Mouse (Mus musculus): Measurements from ENCODE around the gene Clasp2.

The Clasp2 gene

DNA sequence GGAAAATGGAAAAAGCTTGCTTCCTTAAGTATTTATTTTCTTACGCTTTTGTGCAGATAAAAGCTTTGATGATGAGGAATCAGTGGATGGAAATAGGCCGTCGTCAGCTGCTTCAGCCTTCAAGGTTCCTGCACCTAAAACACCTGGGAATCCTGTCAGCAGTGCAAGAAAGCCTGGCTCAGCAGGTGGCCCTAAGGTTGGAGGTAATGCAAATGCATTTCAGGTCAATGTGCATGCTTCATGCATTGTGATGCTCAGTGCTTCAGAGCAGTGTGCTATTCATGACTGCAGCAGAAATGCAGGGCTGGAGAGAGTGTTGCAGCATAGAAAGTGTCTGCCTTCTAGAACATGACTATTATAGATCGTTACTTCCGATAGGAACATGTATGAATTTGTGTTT is 71.8 kb downstream of the Clasp2 start:
- no peak for DNase-seq (ENCODE audit: extremely low read depth, insufficient read length, low spot score)

DNA sequence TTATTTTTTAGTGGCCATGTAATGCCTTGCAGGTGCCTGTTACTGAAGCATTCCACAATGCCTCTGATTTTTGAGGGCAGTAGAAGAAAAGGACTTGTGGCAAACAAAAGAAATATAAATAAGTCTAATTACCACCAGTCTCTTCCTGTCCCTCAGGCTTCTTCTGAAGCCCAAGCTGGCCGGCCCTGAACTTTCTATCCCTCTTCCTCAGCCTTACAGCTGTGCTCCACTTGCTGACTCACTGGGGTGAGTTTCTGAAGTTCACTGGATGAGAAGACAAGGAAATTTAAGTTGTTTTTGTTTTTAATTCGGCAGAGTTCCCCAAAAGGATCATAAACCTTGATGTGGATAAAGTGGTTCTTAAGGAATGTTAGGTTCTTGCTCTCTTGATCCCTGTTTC is 74.6 kb downstream of the Clasp2 start:
- DNase-seq (ENCODE audit: extremely low read depth, insufficient read length, low spot score) = no peak

DNA sequence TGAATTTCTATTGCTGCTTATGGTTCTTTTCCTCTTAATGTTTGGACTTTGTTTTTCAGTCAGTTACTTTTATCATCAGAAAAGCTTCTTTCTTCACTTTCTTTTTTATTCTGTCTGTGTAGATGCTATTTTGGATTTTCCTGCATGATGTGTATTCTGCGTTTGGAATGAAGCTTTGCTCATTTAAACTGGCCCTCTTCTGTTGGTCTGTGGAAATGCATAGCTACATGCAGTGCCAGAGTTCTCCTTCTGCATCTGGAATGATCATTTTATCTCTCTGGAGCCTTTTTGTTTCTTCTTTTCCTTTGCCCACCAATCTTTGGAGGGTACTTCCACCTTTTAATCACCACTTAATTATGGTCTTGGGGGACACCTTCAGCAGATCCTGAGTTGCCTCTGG is 80.9 kb downstream of the Clasp2 start:
- no peak for DNase-seq (ENCODE audit: extremely low read depth, insufficient read length, low spot score)

DNA sequence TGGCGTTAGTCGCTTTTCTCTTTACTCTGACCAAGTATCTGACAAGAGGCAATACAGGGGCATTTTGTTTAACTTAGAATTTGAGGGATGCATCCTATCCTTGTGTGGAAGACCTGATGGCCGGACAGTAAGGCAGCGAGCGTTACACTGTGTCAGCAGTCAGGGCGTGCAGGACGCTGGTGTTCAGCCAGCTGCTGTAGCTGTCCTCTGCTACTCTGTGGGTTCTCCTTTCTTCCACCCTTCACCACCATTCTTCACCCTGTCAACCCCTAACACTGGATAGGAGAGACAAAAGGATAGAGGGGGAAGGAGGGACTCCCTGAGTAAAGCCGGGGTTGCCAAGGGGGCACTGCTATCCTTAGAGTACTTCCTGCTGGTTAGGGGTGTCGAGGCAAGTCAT is 87.4 kb downstream of the Clasp2 start:
- DNase-seq (ENCODE audit: extremely low read depth, insufficient read length, low spot score) = no peak

DNA sequence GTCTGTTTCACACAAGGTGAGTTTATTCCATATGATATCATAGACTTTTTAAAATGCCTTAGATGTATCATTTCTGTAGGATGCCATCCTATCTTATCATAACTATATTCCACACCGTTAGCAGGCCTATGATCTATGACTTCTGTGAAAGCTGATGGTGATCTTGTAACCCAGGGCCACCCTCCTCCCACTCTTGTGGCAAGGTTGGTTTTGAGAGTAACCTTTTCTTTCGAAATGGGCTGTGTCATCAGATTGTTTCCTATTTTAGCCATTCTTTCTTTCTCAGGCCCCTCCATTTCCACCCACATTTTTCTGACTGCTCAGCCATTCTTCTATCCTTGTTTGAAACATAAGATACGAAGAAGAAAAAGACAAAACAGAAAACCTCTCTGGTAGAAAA is 88.9 kb downstream of the Clasp2 start:
- no peak for DNase-seq (ENCODE audit: extremely low read depth, insufficient read length, low spot score)

DNA sequence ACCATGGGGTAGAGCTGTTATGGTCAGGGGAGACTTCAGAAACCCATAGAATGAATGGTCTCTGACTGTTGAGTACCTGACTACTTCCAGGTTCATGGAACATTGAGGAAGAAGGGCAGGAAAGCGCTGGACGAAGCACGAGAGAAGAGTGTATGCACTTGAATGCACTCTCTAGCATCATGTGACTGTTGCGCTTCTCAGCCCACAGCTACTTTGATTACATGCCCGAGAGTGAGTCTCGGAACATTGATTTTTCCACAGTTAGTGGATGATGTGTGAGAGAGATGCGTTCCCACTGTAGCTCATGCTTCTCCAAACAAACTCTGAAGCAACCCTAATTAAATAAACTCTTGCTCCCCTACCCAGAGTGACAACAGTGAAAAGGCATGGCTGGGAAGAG is 92.2 kb downstream of the Clasp2 start:
- no peak for DNase-seq (ENCODE audit: extremely low read depth, insufficient read length, low spot score)

DNA sequence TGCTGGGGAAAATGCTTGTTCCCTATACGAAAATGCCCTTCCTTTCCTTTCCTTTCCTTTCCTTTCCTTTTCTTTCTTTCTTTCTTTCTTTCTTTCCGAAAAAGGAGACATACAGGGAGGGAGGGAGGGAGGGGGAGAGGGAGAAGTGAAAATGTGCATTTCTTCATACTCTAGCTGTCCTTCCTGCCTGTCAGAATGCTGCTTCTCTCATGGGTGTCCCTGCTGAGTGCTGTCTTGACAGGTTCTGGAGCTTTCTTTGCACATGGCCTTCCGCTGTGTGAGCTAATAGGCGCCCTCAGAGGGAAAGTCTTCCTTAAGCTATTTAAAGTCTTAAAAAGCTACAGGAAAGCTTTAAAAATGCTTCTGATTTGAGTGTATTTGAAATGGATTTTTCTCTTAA is 95.7 kb downstream of the Clasp2 start:
- DNase-seq (ENCODE audit: extremely low read depth, insufficient read length, low spot score) = no peak

DNA sequence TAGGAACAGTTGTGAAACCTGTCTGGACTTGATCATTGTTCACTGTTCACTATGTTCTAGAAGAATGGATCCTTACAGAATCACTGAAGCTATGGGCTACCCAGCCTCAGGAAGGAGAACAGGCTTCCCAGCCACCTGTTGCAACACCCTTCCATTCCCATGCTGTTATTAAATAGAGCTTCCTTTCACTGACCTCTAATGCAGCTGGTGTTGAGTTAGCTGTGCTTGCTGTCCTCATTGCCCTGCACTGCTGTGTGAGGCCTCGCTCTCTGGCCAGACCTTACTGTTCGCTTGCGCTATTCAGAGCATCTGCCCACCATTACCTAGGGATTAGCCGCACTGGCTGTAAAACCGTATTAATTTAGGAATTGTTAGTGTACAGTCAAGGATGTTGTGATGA is 96.2 kb downstream of the Clasp2 start:
- no peak for DNase-seq (ENCODE audit: extremely low read depth, insufficient read length, low spot score)

DNA sequence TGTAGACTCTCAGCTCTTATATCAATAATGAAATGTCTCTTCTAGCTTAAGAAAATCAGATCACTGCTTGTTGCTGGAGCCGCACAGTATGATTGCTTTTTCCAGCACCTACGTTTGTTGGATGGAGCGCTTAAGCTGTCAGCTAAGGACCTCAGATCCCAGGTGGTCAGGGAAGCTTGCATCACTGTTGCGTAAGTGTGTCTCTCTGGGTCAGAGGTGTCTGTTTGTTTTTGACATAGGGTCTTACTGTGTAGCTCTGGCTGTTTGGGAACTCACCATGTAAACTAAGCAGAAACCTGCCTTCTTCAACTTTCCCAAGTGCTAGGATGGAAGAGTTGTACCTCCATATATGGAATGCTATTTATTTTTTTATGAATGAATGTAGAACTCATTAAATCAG is 102.8 kb downstream of the Clasp2 start:
- DNase-seq (ENCODE audit: extremely low read depth, insufficient read length, low spot score) = no peak

DNA sequence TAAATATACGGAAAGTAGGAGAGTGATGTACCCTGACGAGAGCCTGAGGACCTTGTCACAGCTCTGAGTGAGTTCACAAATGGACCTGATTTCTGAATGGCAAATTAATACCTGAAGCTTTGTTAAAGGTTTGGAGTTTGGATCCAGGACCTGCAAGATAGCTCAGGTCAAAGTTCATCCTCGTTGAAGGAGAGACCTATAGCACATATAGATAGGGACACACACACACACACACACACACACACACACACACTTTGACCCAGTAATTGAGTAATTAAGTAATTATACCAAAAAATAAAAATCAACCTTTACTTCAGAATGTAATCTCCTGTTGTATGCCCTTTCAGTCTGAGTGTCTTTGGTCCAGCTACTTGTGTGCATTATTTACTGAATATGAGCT is 114.2 kb downstream of the Clasp2 start:
- DNase-seq (ENCODE audit: extremely low read depth, insufficient read length, low spot score) = no peak

DNA sequence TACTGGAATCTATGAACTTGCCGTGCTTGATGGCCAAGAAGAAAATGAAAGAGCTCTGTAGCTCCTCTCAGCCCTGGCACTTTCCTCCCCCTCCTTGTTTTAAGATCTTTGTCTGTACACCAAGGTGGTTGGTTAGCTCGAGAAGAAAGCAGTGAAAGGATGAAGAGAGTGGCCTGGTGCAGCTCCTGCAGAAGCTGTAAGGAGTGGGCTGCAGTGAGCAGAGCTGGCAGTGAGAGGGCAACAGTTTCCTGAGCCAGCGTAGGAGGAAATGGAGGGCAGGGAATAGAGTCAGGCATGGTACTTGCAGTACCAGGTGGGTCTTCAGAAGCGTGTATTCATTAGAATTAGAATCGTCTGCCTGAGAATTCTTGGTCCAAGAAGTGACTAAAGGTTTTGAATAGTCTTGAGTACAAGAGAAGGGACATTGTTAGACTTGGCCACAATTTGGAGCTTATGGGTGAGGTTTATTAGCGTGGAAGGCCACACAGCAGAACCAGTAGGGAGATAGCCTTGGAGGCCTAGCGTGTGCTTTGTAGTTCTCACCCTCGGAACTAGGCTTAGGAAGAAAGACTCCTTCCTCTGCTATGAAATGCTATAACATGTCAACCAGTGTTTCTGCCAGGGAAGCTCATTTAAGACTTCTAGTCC is 116.1 kb downstream of the Clasp2 start:
- DNase-seq (ENCODE audit: extremely low read depth, insufficient read length, low spot score) = no peak

DNA sequence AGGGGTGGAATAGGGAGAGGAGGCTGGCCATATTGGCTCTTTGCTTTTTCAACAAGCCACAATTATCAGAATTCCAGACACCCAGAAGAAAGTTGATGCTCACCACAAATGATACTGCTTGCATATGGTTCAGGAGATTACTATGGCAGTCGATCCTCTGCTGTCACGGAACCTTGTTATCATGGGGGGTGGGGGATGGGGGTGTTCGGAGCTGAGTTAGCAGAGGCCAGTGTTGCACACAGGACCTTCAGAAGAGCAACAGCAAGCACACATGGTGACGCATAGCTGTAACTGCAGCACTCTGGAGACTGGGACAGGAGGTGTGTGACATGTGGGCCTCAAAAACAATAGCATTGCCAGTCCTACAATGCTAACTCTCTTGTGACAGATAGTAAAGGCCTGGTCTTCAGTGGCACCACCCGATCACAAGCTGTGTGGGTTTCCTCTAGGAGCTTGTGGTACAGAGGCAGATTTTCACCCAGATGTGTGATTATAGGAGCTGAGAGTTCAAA is 116.7 kb downstream of the Clasp2 start:
- no peak for DNase-seq (ENCODE audit: extremely low read depth, insufficient read length, low spot score)

DNA sequence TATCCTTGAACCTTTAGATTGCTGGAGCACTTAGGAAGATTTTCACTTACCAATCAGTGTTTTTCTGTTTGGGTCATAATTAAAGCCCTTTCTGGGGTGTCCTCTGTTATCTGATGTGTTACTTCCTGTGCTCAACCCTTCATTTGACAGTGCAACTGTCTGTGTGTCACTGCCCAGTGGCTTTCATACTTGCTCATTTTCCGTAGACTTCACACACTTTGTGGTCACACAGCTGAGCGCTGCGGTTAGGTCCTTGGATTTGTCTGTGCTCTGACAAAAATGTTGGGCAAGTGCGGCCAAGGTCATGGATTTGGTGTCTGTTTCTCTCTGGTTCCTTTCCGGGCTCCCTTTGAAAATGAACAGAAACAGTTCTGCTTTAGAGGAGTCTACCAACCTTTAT is 118.1 kb downstream of the Clasp2 start:
- DNase-seq (ENCODE audit: extremely low read depth, insufficient read length, low spot score) = peak; percentile 39

DNA sequence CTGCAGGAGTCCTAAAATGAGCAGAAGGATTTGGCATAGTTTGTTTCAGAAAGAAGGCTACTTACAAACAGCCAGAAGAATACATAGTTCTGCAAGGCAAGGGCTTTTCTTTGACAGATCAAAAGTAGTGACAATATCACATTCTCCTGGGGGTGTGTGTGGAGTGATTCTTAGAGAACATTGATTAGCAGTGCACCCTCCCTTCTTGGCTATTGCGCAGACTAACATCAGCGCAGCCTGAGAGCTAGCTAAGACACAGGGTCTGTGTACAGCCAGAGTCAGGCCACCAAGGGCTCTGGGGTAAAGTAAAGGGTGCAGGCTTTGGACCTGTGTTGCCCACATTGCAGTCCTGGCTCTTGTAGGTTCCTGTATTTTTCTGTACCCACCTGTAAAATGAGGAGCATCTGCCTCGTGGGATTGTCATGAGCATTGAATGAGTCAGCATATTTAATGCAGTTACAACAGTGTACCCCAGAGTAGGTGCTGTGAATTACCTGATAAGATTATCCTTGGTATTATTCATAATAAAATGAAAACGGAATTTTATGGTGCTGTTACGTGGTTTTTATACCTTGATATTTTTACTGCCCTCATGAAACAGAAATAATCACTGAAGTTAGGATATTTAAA is 122.2 kb downstream of the Clasp2 start:
- no peak for DNase-seq (ENCODE audit: extremely low read depth, insufficient read length, low spot score)

DNA sequence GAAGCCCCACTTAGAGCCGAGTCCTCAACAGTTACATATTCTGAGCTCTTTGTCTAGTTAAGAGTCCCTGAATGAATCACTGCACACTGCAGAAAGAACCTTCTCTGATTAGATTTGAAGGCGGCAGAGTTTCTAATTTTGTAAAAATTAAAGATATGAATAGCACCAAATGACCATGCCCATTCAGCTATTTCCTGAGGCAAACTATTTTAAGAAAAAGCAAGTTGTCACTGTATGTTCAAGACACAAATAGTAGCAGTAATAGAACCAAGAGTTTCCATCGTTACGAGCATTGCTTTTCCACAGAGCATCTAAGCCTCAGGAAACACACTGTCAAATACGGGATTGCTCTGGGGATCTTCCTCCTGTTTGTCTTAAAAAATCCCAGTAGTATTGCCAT is 126.7 kb downstream of the Clasp2 start:
- no peak for DNase-seq (ENCODE audit: extremely low read depth, insufficient read length, low spot score)

DNA sequence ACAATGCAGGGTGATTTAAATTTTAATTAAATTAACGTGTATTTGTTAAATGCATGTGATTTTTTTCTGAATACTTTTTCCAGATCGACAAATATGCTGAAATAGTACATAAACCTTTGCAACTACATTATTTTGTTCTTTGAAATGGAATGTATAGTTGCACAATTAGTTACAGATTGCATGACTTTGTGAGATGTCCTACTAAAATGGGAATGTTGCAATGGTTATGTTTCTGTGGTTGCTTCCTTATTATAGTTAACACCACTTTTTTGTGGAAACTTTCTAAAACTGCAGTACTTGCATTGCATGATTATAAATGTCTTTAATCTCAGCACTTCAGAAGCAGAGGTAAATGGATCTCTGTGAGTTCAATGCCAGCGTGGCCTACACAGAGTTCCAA is 153.6 kb downstream of the Clasp2 start:
- DNase-seq (ENCODE audit: extremely low read depth, insufficient read length, low spot score) = no peak

DNA sequence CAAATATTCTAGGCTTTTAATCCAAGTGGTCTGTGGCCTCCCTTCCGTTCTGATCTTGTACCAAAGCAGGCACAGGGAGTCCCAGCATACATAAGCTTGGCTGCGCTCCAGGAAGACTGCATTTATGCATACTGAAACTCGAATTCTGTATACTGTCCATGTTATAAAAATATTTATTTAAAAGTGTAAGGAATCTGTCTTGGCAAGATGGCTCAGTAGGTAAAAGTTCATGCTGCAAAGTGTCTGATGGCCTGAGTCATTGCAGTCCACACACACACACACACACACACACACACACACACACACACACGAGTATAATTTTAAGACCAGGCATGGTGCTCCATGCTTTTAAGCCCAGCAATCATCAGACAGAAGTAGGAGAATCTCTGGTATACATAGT is 161.9 kb downstream of the Clasp2 start:
- DNase-seq (ENCODE audit: extremely low read depth, insufficient read length, low spot score) = no peak

DNA sequence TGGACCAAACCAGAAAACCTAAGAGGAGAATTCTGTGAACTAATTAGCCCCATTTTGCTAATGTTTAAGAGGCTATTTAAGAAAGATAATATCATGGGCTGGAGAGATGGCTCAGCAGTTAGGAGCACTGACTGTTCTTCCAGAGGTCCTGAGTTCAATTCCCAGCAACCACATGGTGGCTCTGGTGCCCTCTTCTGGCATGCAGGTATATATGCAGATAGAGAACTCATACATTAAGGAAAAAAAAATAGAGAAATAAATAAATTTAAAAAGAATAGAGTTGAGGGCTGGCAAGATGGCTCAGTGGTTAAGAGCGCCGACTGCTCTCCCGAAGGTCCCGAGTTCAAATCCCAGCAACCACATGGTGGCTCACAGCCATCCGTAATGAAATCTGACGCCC is 163.0 kb downstream of the Clasp2 start:
- peak; percentile 19 for DNase-seq (ENCODE audit: extremely low read depth, insufficient read length, low spot score)

DNA sequence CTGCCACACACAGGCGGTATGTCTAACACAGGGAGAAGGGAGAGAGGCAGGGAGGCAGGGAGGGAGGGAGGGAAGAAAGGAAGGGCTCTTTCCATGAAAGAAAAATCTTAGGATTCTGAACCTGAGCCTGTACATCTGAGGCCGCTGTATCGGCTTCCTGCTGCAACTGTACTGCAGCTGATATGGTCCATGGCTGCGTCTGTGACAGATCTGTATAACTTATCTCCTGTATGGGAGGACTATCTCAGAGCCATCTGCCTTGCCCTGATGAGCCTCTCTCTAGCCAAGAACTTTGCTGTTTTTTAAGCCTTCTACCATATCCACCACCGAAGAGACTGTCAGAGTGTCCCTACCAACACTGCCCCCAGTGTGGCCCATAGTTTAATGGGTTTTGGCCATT is 174.5 kb downstream of the Clasp2 start:
- no peak for DNase-seq (ENCODE audit: extremely low read depth, insufficient read length, low spot score)

DNA sequence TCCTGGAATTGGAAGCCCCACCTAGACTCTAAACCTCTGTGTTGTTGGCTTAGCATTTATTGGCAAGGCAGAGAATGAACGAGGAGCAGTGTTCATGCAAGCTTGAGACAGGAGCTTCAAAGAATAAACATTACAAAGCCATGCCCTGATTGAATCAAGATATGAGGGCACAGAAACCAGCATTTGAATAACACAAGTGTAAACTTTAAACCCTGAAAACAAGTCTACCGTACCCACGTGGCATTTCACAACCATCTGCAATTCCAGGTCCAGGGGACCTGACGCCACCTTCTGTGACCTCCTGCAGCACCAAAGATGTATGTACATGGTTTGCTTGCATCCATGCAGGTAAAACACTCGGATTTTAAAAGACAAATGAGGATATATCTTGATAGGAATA is 181.4 kb downstream of the Clasp2 start:
- no peak for DNase-seq (ENCODE audit: extremely low read depth, insufficient read length, low spot score)

DNA sequence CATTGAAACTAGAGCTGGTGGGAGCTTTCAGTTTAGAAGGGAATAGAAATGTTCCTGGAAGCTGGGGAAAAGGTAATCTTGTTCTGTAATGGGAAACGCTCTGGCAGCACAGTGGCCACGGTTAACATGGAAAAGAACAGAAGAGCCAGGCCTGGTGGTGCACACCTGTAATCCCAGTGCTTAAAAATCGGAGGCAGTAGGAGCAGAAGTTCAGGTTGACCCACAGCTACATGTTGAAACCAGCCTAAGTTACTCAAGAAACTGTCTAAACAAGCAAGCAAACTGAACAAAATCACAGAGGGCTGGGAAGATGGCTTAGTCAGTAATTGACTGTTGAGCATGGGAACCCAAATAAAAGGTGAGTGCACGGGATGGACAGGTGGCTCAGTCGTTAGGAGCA is 183.6 kb downstream of the Clasp2 start:
- DNase-seq (ENCODE audit: extremely low read depth, insufficient read length, low spot score) = no peak

DNA sequence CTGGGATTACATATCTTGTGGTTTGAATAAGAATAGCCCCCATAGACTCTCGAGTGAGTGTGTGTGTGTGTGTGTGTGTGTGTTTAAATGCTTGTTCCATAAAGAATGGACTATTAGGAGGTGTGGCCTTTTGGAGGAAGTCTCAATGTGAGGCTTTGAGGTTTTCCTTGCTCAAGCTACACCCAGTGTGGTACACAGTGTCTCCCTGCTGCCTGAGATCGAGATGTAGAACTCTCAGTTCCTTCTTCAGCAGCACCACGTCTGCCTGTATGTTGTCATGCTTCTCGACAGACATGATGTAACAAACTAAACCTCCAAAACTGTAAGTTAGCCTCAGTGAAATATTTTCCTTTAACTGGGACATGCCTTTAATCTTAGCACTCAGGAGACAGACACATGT is 187.3 kb downstream of the Clasp2 start:
- no peak for DNase-seq (ENCODE audit: extremely low read depth, insufficient read length, low spot score)

DNA sequence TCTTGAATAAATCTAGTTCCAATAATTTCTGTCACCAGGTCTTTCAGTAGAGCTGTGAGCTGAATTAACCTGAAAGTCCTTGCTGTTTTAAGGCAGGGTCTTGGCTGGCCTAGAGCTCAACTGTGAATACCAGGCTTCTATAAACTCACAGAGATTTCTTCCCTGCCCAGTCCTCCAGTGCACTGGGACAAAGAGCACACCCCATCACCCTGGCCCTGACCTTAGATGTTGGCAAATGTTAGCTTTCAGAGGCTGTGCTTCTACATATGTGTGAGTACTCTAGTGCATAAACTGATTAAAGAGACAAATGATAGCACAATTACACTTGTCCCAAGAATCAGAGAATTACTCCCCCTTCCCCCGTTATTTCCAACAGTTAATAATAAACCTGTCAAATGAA is 188.4 kb downstream of the Clasp2 start:
- DNase-seq (ENCODE audit: extremely low read depth, insufficient read length, low spot score) = no peak

Data from 3134 (cell line).